Mouse (Mus musculus): ENCODE measurements at regions not wholly inside any gene's neighbourhood (a gene's known extent, or its start where the extent isn't known, plus 50 kb on each side); places are given as distances from the start of the nearest gene placed in this dataset.
A peak's percentile ranks its signal among the peaks of the same experiment; 100 is the strongest.
"Not testable (repeated sequence)": the region's sequence is repeated elsewhere in the genome, so short reads cannot be mapped to it uniquely, and the experiment has no call there.

DNA sequence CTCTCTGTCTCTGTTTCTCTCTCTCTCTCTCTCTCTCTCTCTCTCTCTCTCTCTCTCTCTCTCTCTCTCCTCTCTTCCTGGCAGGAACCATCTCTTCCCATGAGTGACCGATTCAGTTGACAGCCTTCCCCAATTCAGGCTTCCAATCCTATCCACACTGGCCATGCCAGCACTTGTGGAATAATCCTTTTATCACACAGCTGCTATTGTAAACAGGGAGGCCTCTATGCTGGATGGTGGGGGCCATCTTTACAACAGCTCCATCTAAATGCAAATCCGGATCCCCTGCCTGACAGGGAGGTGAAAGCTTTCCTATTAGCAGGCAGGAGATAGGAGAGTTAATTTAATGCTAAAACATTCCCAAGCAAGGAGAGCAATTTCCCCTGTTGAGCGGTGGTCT, 431.7 kb upstream of the Auts2 start:
- Histone ChIP-seq H3K4me1 (replicated peaks; ENCODE audit: insufficient read depth, low read length) (no peaks in the 10 kb centered on the region), H3K36me3 (ENCODE audit: insufficient read depth, low read length) (no peaks in the 10 kb centered on the region), H3K4me3 (replicated peaks; ENCODE audit: low read depth, low read length) (no peak overlapping the region), H3K27me3 (ENCODE audit: insufficient read depth, low read length) (no peaks in the 10 kb centered on the region), H3K4me2 (ENCODE audit: low read length) (no peak overlapping the region), H3K27ac (no peak overlapping the region), H3K9ac (ENCODE audit: low read depth, low read length) (no peak overlapping the region), H3K9me3 (replicated peaks; ENCODE audit: low read length) (no peaks in the 10 kb centered on the region)
- no peak for DNase-seq (ENCODE audit: low spot score)
- whole genome bisulfite sequencing, result 42% methylated on average over 3 of the region's 3 CpGs
- no peak for TF ChIP-seq CTCF (IDR thresholded peaks at IDR 0.05; ENCODE audit: low read depth)
- no peak for ATAC-seq (replicated peaks; ENCODE audit: low FRiP score, low read depth)

DNA sequence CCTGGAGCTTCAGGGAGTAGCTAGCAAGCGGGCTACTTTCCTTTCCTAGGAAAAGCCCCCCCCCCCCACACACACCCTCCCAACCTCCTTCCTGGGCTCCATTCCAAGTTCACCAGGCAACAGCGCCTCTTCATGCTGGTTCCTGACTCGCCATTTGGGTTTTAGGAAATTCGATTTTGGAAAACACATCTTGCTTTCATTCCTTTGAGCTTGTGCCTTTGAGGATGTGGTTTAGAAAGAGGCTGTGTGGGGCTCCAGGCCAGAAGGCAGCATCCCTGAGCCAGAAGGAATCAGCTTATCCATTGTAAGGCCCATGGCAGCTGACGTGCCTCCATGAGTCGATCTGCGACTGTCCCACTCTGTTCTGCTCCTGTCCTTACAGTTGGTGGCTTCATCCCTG, 427.9 kb upstream of the Auts2 start:
- no peak for TF ChIP-seq CTCF (IDR thresholded peaks at IDR 0.05; ENCODE audit: low read depth)
- WGBS, result 67% methylated on average over 7 of the region's 7 CpGs

GRCm38 (mm10) chr5:132969376-132969775, 426.2 kb upstream of the Auts2 start:
- no peak for DNase-seq (ENCODE audit: low spot score)
- 66% methylated on average over 5 of the region's 5 CpGs for WGBS
- no peak for TF ChIP-seq CTCF (IDR thresholded peaks at IDR 0.05; ENCODE audit: low read depth)

More for the DNA sequence above, 427.9 kb upstream of the Auts2 start:
- H3K4me3 ChIP-seq (replicated peaks; ENCODE audit: low read depth, low read length), result no peak overlapping the region
- no peaks in the 10 kb centered on the region for H3K36me3 ChIP-seq (ENCODE audit: insufficient read depth, low read length)
- H3K9ac ChIP-seq (ENCODE audit: low read depth, low read length), result no peak overlapping the region
- no peak for DNase-seq (ENCODE audit: low spot score)
- H3K4me2 ChIP-seq (ENCODE audit: low read length), result no peak overlapping the region
- no peak overlapping the region for H3K27ac ChIP-seq
- no peaks in the 10 kb centered on the region for H3K4me1 ChIP-seq (replicated peaks; ENCODE audit: insufficient read depth, low read length)
- H3K9me3 ChIP-seq (replicated peaks; ENCODE audit: low read length), result no peaks in the 10 kb centered on the region
- H3K27me3 ChIP-seq (ENCODE audit: insufficient read depth, low read length), result no peaks in the 10 kb centered on the region
- no peak for ATAC-seq (replicated peaks; ENCODE audit: low FRiP score, low read depth)

GRCm38 (mm10) chr5:132959901-132960300, 416.8 kb upstream of the Auts2 start:
- no peak overlapping the region for H3K4me3 ChIP-seq (replicated peaks; ENCODE audit: low read depth, low read length)
- H3K9me3 ChIP-seq (replicated peaks; ENCODE audit: low read length), result no peaks in the 10 kb centered on the region
- ATAC-seq (replicated peaks; ENCODE audit: low FRiP score, low read depth) (no peak), DNase-seq (ENCODE audit: low spot score) (no peak)
- no peak for TF ChIP-seq CTCF (IDR thresholded peaks at IDR 0.05; ENCODE audit: low read depth)
- H3K9ac ChIP-seq (ENCODE audit: low read depth, low read length), result no peak overlapping the region
- H3K36me3 ChIP-seq (ENCODE audit: insufficient read depth, low read length), result no peaks in the 10 kb centered on the region
- WGBS, result 80% methylated on average over 1 of the region's 1 CpGs
- H3K4me2 ChIP-seq (ENCODE audit: low read length), result no peak overlapping the region
- no peak overlapping the region for H3K27ac ChIP-seq
- H3K27me3 ChIP-seq (ENCODE audit: insufficient read depth, low read length), result no peaks in the 10 kb centered on the region
- no peaks in the 10 kb centered on the region for H3K4me1 ChIP-seq (replicated peaks; ENCODE audit: insufficient read depth, low read length)

More at GRCm38 (mm10) chr5:132969376-132969775, 426.2 kb upstream of the Auts2 start:
- no peak for ATAC-seq (replicated peaks; ENCODE audit: low FRiP score, low read depth)
- no peaks in the 10 kb centered on the region for H3K4me1 ChIP-seq (replicated peaks; ENCODE audit: insufficient read depth, low read length)
- H3K4me2 ChIP-seq (ENCODE audit: low read length), result no peak overlapping the region
- no peak overlapping the region for H3K9ac ChIP-seq (ENCODE audit: low read depth, low read length)
- H3K27ac ChIP-seq, result no peak overlapping the region
- no peaks in the 10 kb centered on the region for H3K9me3 ChIP-seq (replicated peaks; ENCODE audit: low read length)
- H3K27me3 ChIP-seq (ENCODE audit: insufficient read depth, low read length), result no peaks in the 10 kb centered on the region
- H3K4me3 ChIP-seq (replicated peaks; ENCODE audit: low read depth, low read length), result no peak overlapping the region
- H3K36me3 ChIP-seq (ENCODE audit: insufficient read depth, low read length), result no peaks in the 10 kb centered on the region

- Histone ChIP-seq H3K27ac (no peak overlapping the region), H3K4me1 (replicated peaks; ENCODE audit: insufficient read depth, low read length) (no peaks in the 10 kb centered on the region), H3K4me2 (ENCODE audit: low read length) (no peak overlapping the region), H3K36me3 (ENCODE audit: insufficient read depth, low read length) (no peaks in the 10 kb centered on the region), H3K9me3 (replicated peaks; ENCODE audit: low read length) (no peaks in the 10 kb centered on the region), H3K4me3 (replicated peaks; ENCODE audit: low read depth, low read length) (no peak overlapping the region), H3K9ac (ENCODE audit: low read depth, low read length) (no peak overlapping the region), H3K27me3 (ENCODE audit: insufficient read depth, low read length) (no peaks in the 10 kb centered on the region)
- 36% methylated on average over 5 of the region's 5 CpGs for WGBS
- ATAC-seq (replicated peaks; ENCODE audit: low FRiP score, low read depth) (no peak), DNase-seq (ENCODE audit: low spot score) (peak; percentile 46)
- no peak for TF ChIP-seq CTCF (IDR thresholded peaks at IDR 0.05; ENCODE audit: low read depth)
These were observed 413.0 kb upstream of the Auts2 start for GRCm38 (mm10) chr5:132956184-132956583.

DNA sequence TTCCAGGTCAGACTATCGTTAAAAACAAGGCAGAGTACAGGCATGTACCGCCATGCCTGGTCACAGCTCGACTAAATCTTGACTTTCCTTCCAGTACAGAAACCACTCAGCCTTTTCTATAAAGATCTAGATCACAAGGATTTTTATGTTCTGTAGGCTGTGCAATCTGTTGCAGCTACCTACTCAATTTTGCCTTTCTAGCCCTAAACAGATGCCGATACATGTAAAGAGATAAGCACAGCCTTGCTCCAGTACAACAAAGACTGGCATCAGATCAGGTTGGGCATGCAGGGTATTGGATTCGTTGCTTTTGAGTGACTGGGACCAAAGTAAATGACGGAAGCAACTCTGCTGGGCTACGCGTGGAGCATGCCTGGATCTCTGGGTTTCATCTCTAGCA, 411.9 kb upstream of the Auts2 start:
- no peak overlapping the region for H3K4me2 ChIP-seq (ENCODE audit: low read length)
- 85% methylated on average over 8 of the region's 8 CpGs for WGBS
- no peaks in the 10 kb centered on the region for H3K36me3 ChIP-seq (ENCODE audit: insufficient read depth, low read length)
- DNase-seq (ENCODE audit: low spot score) (no peak), ATAC-seq (replicated peaks; ENCODE audit: low FRiP score, low read depth) (no peak)
- no peak overlapping the region for H3K27ac ChIP-seq
- H3K4me3 ChIP-seq (replicated peaks; ENCODE audit: low read depth, low read length), result no peak overlapping the region
- no peak overlapping the region for H3K9ac ChIP-seq (ENCODE audit: low read depth, low read length)
- no peaks in the 10 kb centered on the region for H3K4me1 ChIP-seq (replicated peaks; ENCODE audit: insufficient read depth, low read length)
- no peaks in the 10 kb centered on the region for H3K9me3 ChIP-seq (replicated peaks; ENCODE audit: low read length)
- no peak for TF ChIP-seq CTCF (IDR thresholded peaks at IDR 0.05; ENCODE audit: low read depth)
- H3K27me3 ChIP-seq (ENCODE audit: insufficient read depth, low read length), result no peaks in the 10 kb centered on the region

DNA sequence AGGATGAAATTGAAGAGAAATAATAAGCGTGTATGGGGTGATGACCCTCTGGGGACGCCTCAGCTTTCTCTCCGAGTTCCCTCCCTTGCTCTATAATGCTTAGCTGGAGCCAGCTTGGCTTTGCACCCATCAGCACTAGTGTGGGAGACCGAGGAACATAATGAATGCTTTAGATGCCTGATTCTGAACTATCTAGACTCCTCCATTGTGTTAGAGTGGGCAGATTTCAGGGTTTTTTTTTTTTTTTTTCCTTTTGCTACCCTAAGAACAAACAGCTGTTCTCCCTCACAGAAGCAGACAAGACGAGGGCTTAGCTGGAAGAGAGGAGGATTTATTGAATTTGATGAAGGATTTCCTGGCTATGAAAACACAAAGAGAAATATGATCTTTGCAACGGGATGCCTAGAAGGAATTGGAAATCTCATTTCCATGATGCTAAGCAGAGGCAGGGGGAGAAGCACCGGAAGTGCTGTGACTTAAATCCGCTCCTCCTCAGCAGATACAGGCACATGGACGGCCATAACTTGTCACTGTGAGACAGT, 390.4 kb upstream of the Auts2 start:
- ATAC-seq (replicated peaks; ENCODE audit: low FRiP score, low read depth) (no peak), DNase-seq (ENCODE audit: low spot score) (peak; percentile 79)
- no peaks in the 10 kb centered on the region for H3K9me3 ChIP-seq (replicated peaks; ENCODE audit: low read length)
- H3K36me3 ChIP-seq (ENCODE audit: insufficient read depth, low read length), result no peaks in the 10 kb centered on the region
- no peaks in the 10 kb centered on the region for H3K27me3 ChIP-seq (ENCODE audit: insufficient read depth, low read length)
- TF ChIP-seq CTCF (IDR thresholded peaks at IDR 0.05; ENCODE audit: low read depth), result no peak
- 15% methylated on average over 9 of the region's 9 CpGs for WGBS
- no peaks in the 10 kb centered on the region for H3K4me1 ChIP-seq (replicated peaks; ENCODE audit: insufficient read depth, low read length)
- no peak overlapping the region for H3K4me3 ChIP-seq (replicated peaks; ENCODE audit: low read depth, low read length)
- no peak overlapping the region; the same call in 1 of the 2 replicates for H3K27ac ChIP-seq
- H3K4me2 ChIP-seq (ENCODE audit: low read length), result no peak overlapping the region
- H3K9ac ChIP-seq (ENCODE audit: low read depth, low read length), result no peak overlapping the region

- not testable (repeated sequence) for H3K27ac ChIP-seq; H3K4me3 ChIP-seq (replicated peaks; ENCODE audit: low read depth, low read length); H3K27me3 ChIP-seq (ENCODE audit: insufficient read depth, low read length); H3K9me3 ChIP-seq (replicated peaks; ENCODE audit: low read length); H3K36me3 ChIP-seq (ENCODE audit: insufficient read depth, low read length); H3K9ac ChIP-seq (ENCODE audit: low read depth, low read length); H3K4me1 ChIP-seq (replicated peaks; ENCODE audit: insufficient read depth, low read length); DNase-seq (ENCODE audit: low spot score); H3K4me2 ChIP-seq (ENCODE audit: low read length); ATAC-seq (replicated peaks; ENCODE audit: low FRiP score, low read depth)
- WGBS, result 87% methylated on average over 12 of the region's 12 CpGs
These were observed 386.8 kb upstream of the Auts2 start for GRCm38 (mm10) chr5:132929955-132930354.

All from kidney, postnatal 0 days (tissue).